Mouse (Mus musculus) CH12.LX (cell line): Measurements from ENCODE around the gene Tmc3. TPM values are rescaled to one million over a fixed set of nuclear protein-coding genes. Genes with fewer than 3 reads are reported as not detected.

Source experiments
- DNase-seq: peaks from one replicate; pipeline ENCODE4 v3.0.0-alpha.2; 2013; ENCODE audit errors: extremely low read depth
- H3K27ac ChIP-seq: 2 replicates; pipeline ENCODE4 v1.5.1; 2012; ENCODE audit warnings: low read depth, mild to moderate bottlenecking, control low read depth, moderate library complexity; ENCODE audit not compliant: insufficient read depth
- H3K27me3 ChIP-seq: replicated peaks from 2 replicates; pipeline ENCODE3; 2012; ENCODE audit warnings: inconsistent platforms
- H3K36me3 ChIP-seq, 2 experiments: replicated peaks in 1 of 2; 2 replicates each; pipeline versions ENCODE3 to v1.6.1; 2012; ENCODE audit warnings: inconsistent platforms in 1 of 2, low read length in 1 of 2, mild to moderate bottlenecking in 1 of 2, mixed read lengths in 1 of 2, moderate library complexity in 1 of 2; ENCODE audit not compliant: control insufficient read depth in 1 of 2, insufficient read depth in 1 of 2
- H3K4me1 ChIP-seq, 2 experiments: 2 replicates each; pipeline ENCODE4 v1.6.1; 2012; ENCODE audit warnings: inconsistent platforms in 1 of 2, moderate library complexity in 1 of 2; ENCODE audit not compliant: insufficient read depth in 2 of 2, control insufficient read depth in 1 of 2
- H3K4me2 ChIP-seq: 2 replicates; pipeline ENCODE4 v1.6.1; 2012; ENCODE audit warnings: low read depth, mild to moderate bottlenecking, control low read depth; ENCODE audit not compliant: poor library complexity, insufficient read depth, severe bottlenecking
- H3K4me3 ChIP-seq, 3 experiments: fragments of 150-350 bp in 1 of 3; sonication (generic) in 1 of 3; replicated peaks in 1 of 3; 2 replicates each; pipeline versions ENCODE3 to v1.5.1; 2011 to 2012; ENCODE audit warnings: low read depth in 2 of 3, low read length in 2 of 3, mild to moderate bottlenecking in 2 of 3, moderate library complexity in 2 of 3, control low read depth in 1 of 3, improper control_type of control experiment in 1 of 3, inconsistent platforms in 1 of 3, mixed read lengths in 1 of 3; ENCODE audit not compliant: poor library complexity in 1 of 3
- H3K79me2 ChIP-seq: replicated peaks from 2 replicates; pipeline ENCODE4 v1.6.1; 2012; ENCODE audit warnings: mild to moderate bottlenecking, moderate library complexity; ENCODE audit not compliant: control insufficient read depth, poor library complexity, insufficient read depth, severe bottlenecking; ENCODE audit errors: extremely low read depth
- H3K9ac ChIP-seq: 2 replicates; pipeline ENCODE4 v1.6.1; 2012; ENCODE audit warnings: low read depth, mild to moderate bottlenecking, control low read depth, moderate library complexity; ENCODE audit not compliant: insufficient read depth
- H3K9me3 ChIP-seq: replicated peaks from 2 replicates; pipeline ENCODE3; 2012; ENCODE audit warnings: low read length, inconsistent platforms, mixed read lengths
- BHLHE40 ChIP-seq: IDR thresholded peaks from 2 replicates; pipeline ENCODE4 v1.6.1; 2011; ENCODE audit warnings: mild to moderate bottlenecking, low read depth, low read length, improper control_type of control experiment
- CHD1 ChIP-seq: IDR thresholded peaks from 2 replicates; pipeline ENCODE4 v1.6.1; 2012; ENCODE audit warnings: low read depth, low read length, improper control_type of control experiment, inconsistent platforms
- CHD2 ChIP-seq: IDR thresholded peaks from 2 replicates; pipeline ENCODE4 v1.6.1; 2011; ENCODE audit warnings: low read length, improper control_type of control experiment
- CTCF ChIP-seq, 2 experiments: IDR thresholded peaks in 1 of 2; conservative IDR thresholded peaks in 1 of 2; 2 replicates each; pipeline ENCODE4 v1.5.1; 2011 to 2012; ENCODE audit warnings: low read depth in 2 of 2, low read length in 2 of 2, improper control_type of control experiment in 1 of 2, inconsistent platforms in 1 of 2, mild to moderate bottlenecking in 1 of 2, moderate library complexity in 1 of 2
- ELF1 ChIP-seq: IDR thresholded peaks from 2 replicates; pipeline ENCODE4 v1.6.1; 2014; ENCODE audit warnings: low read depth, mild to moderate bottlenecking, inconsistent platforms, low read length, improper control_type of control experiment
- EP300 ChIP-seq: IDR thresholded peaks from 2 replicates; pipeline ENCODE4 v1.6.1; 2011; ENCODE audit warnings: low read length, improper control_type of control experiment
- ETS1 ChIP-seq: conservative IDR thresholded peaks from 2 replicates; pipeline ENCODE4 v1.6.1; 2012; ENCODE audit warnings: low read depth, mild to moderate bottlenecking, inconsistent platforms, low read length, improper control_type of control experiment, moderate library complexity
- GABPA ChIP-seq: IDR thresholded peaks from 2 replicates; pipeline ENCODE4 v1.6.1; 2012; ENCODE audit warnings: low read depth, low read length, improper control_type of control experiment, inconsistent platforms; ENCODE audit not compliant: insufficient replicate concordance
- HCFC1 ChIP-seq: IDR thresholded peaks from 2 replicates; pipeline ENCODE4 v1.6.1; 2012; ENCODE audit warnings: low read depth, mild to moderate bottlenecking, inconsistent platforms, low read length, improper control_type of control experiment
- IRF4 ChIP-seq: IDR thresholded peaks from 2 replicates; pipeline ENCODE4 v1.6.1; 2014; ENCODE audit warnings: low read depth, mild to moderate bottlenecking, inconsistent platforms, low read length, improper control_type of control experiment
- JUN ChIP-seq: IDR thresholded peaks from 2 replicates; pipeline ENCODE4 v1.6.1; 2011; ENCODE audit warnings: low read depth, mild to moderate bottlenecking, low read length, improper control_type of control experiment, moderate library complexity; ENCODE audit not compliant: insufficient read depth
- JUND ChIP-seq: conservative IDR thresholded peaks from 2 replicates; pipeline ENCODE4 v1.6.1; 2011; ENCODE audit warnings: low read depth, low read length, improper control_type of control experiment
- MAX ChIP-seq: IDR thresholded peaks from 2 replicates; pipeline ENCODE4 v1.6.1; 2011; ENCODE audit warnings: low read length, improper control_type of control experiment
- MAZ ChIP-seq: IDR thresholded peaks from 2 replicates; pipeline ENCODE4 v1.6.1; 2012; ENCODE audit warnings: low read depth, mild to moderate bottlenecking, inconsistent platforms, low read length, improper control_type of control experiment, moderate library complexity
- MXI1 ChIP-seq: IDR thresholded peaks from 2 replicates; pipeline ENCODE4 v1.6.1; 2011; ENCODE audit warnings: mild to moderate bottlenecking, low read depth, low read length, improper control_type of control experiment
- MYC ChIP-seq: IDR thresholded peaks from 2 replicates; pipeline ENCODE4 v1.6.1; 2011; ENCODE audit warnings: low read depth, mild to moderate bottlenecking, improper control_type of control experiment, low read length
- NELFE ChIP-seq: IDR thresholded peaks from 2 replicates; pipeline ENCODE4 v1.6.1; 2011; ENCODE audit warnings: low read depth, low read length, improper control_type of control experiment
- NRF1 ChIP-seq: IDR thresholded peaks from 2 replicates; pipeline ENCODE4 v1.6.1; 2014; ENCODE audit warnings: low read depth, mild to moderate bottlenecking, inconsistent platforms, low read length, improper control_type of control experiment, moderate library complexity
- PAX5 ChIP-seq: IDR thresholded peaks from 2 replicates; pipeline ENCODE4 v1.6.1; 2012; ENCODE audit warnings: low read length, inconsistent platforms, mixed read lengths
- POLR2A ChIP-seq: IDR thresholded peaks from 2 replicates; pipeline ENCODE4 v1.6.1; 2011; ENCODE audit warnings: low read depth, mild to moderate bottlenecking, improper control_type of control experiment, low read length
- POLR2AphosphoS2 ChIP-seq: IDR thresholded peaks from 2 replicates; pipeline ENCODE4 v1.6.1; 2011; ENCODE audit warnings: low read depth, low read length, improper control_type of control experiment
- RAD21 ChIP-seq: IDR thresholded peaks from 2 replicates; pipeline ENCODE4 v1.6.1; 2011; ENCODE audit warnings: low read depth, mild to moderate bottlenecking, low read length, improper control_type of control experiment, moderate library complexity
- RCOR1 ChIP-seq: conservative IDR thresholded peaks from 2 replicates; pipeline ENCODE4 v1.6.1; 2012; ENCODE audit warnings: low read depth, mild to moderate bottlenecking, inconsistent platforms, low read length, improper control_type of control experiment
- SIN3A ChIP-seq: IDR thresholded peaks from 2 replicates; pipeline ENCODE4 v1.6.1; 2012; ENCODE audit warnings: low read length, improper control_type of control experiment, inconsistent platforms
- SMC3 ChIP-seq: IDR thresholded peaks from 2 replicates; pipeline ENCODE4 v1.6.1; 2011; ENCODE audit warnings: low read depth, low read length, improper control_type of control experiment
- TBP ChIP-seq: conservative IDR thresholded peaks from 2 replicates; pipeline ENCODE4 v1.6.1; 2011; ENCODE audit warnings: low read depth, low read length, improper control_type of control experiment
- TCF12 ChIP-seq: IDR thresholded peaks from 2 replicates; pipeline ENCODE4 v1.6.1; 2014; ENCODE audit warnings: low read depth, mild to moderate bottlenecking, inconsistent platforms, low read length, improper control_type of control experiment
- USF1 ChIP-seq: IDR thresholded peaks from 2 replicates; pipeline ENCODE4 v1.6.1; 2014; ENCODE audit warnings: low read depth, mild to moderate bottlenecking, inconsistent platforms, low read length, improper control_type of control experiment
- USF2 ChIP-seq: conservative IDR thresholded peaks from 2 replicates; pipeline ENCODE4 v1.6.1; 2011; ENCODE audit warnings: low read depth, low read length, improper control_type of control experiment
- ZC3H11A ChIP-seq: IDR thresholded peaks from 2 replicates; pipeline ENCODE4 v1.6.1; 2012; ENCODE audit warnings: low read depth, mild to moderate bottlenecking, inconsistent platforms, low read length, improper control_type of control experiment
- ZKSCAN1 ChIP-seq: IDR thresholded peaks from 2 replicates; pipeline ENCODE4 v1.6.1; 2012; ENCODE audit warnings: low read depth, inconsistent platforms, low read length, improper control_type of control experiment, borderline replicate concordance
- ZMIZ1 ChIP-seq: IDR thresholded peaks from 2 replicates; pipeline ENCODE4 v1.6.1; 2012; ENCODE audit warnings: low read depth, mild to moderate bottlenecking, inconsistent platforms, low read length, improper control_type of control experiment
- dilution Hi-C: fragments of 300-500 bp; cut with MboI; formaldehyde crosslinking; loops from 2 replicates; pipeline ENCODE4 v1.14.3; 2020; ENCODE audit warnings: low sequenced_read_pairs; ENCODE audit not compliant: extremely low pct_unique_long_range_greater_than_20kb, extremely low pct_ligation_motif_present
- in situ Hi-C: fragments of 300-500 bp; cut with MboI; formaldehyde crosslinking; loops from 3 replicates; pipeline ENCODE4 v1.14.3; 2019; ENCODE audit warnings: low sequenced_read_pairs, low pct_ligation_motif_present, low pct_unique_long_range_greater_than_20kb, mixed read lengths
- polyA plus RNA-seq: library from polyadenylated mRNA; unstranded; fragments of >175 nt; gene quantifications from 2 replicates; pipeline ENCODE4 v1.2.1, GENCODE M21; 2012; ENCODE audit warnings: low read depth; ENCODE audit not compliant: insufficient read length
- total RNA-seq, 2 experiments: library from RNA; depleted of rRNA; stranded (reverse); fragments of 300-350 nt in 1 of 2; fragments of >200 nt in 1 of 2; gene quantifications; 2 replicates each; pipeline ENCODE4 v1.2.3; 2012 to 2014

The Tmc3 gene
- total and polyA plus RNA-seq, 3 experiments = 1.2 to 3.0 (median 2.2) TPM

GRCm38 (mm10) chr7:83637781-83638583 lies 53.3 kb downstream of the Tmc3 start:
- dilution Hi-C loops = no loop called here
- peaks cover 66 to 86% of the 10 kb centered on the region in 2 experiments for H3K36me3 ChIP-seq
- no peak for DNase-seq
- H3K27ac ChIP-seq = peak overlapping the region; percentile 72
- no peak overlapping the region for H3K4me3 ChIP-seq
- no peak overlapping the region; the same call in 1 of the 2 replicates for H3K4me2 ChIP-seq
- H3K9ac ChIP-seq = peak overlapping the region; percentile 12; the same call in 1 of the 2 replicates
- H3K27me3 ChIP-seq = no peaks in the 10 kb centered on the region
- H3K4me1 ChIP-seq = peaks cover 40 to 86% of the 10 kb centered on the region in 2 experiments
- TF ChIP-seq ZKSCAN1 (no peak), ETS1 (no peak), BHLHE40 (peak; percentile 63), JUN (no peak), TCF12 (peak; percentile 69; the same call in 1 of the 2 replicates)
- in situ Hi-C loops = no loop called here
- H3K79me2 ChIP-seq = peaks cover 19% of the 10 kb centered on the region
- no peaks in the 10 kb centered on the region for H3K9me3 ChIP-seq

GRCm38 (mm10) chr7:83639084-83639483 lies 54.4 kb downstream of the Tmc3 start:
- Histone ChIP-seq H3K9me3 (no peaks in the 10 kb centered on the region), H3K36me3 (peaks cover 76 to 88% of the 10 kb centered on the region in 2 experiments), H3K4me2 (no peak overlapping the region; the same call in 1 of the 2 replicates), H3K27ac (peak overlapping the region; percentile 82), H3K9ac (no peak overlapping the region), H3K79me2 (peaks cover 10% of the 10 kb centered on the region; the same call in 1 of the 2 replicates), H3K4me3 (no peak overlapping the region), H3K4me1 (peaks cover 45 to 86% of the 10 kb centered on the region in 2 experiments), H3K27me3 (no peaks in the 10 kb centered on the region)
- no peak for DNase-seq
- dilution Hi-C loops (no loop called here), in situ Hi-C loops (no loop called here)
- TF ChIP-seq CTCF (conservative IDR thresholded peaks at IDR 0.05 in 1 of 2, IDR thresholded peaks at IDR 0.05 in 1 of 2; ENCODE audit: low read depth in 2 of 2, low read length in 2 of 2) (no peak), EP300 (peak; percentile 26; the same call in 1 of the 2 replicates), POLR2AphosphoS2 (no peak), RAD21 (no peak), PAX5 (no peak), MXI1 (no peak), IRF4 (no peak), MAX (no peak), NELFE (no peak), MYC (no peak), USF1 (no peak), CHD2 (no peak), SMC3 (no peak), BHLHE40 (0 out of 2 replicates have a peak, but pooled peaks have one; percentile 33), POLR2A (no peak), MAZ (no peak), TCF12 (peak; percentile 45; the same call in 1 of the 2 replicates), ELF1 (no peak), ZC3H11A (no peak), TBP (no peak), SIN3A (no peak), NRF1 (no peak), CHD1 (no peak), ZKSCAN1 (no peak), HCFC1 (no peak), JUND (no peak), USF2 (no peak), GABPA (no peak), RCOR1 (no peak), ZMIZ1 (no peak)
